Mouse (Mus musculus): ENCODE results near the gene 1810065E05Rik. TPM values are rescaled to one million over a fixed set of nuclear protein-coding genes. Genes with fewer than 3 reads are reported as not detected.

1810065E05Rik gene
- polyA plus RNA-seq, 1 experiment from 2014 or later = not detected

DNA sequence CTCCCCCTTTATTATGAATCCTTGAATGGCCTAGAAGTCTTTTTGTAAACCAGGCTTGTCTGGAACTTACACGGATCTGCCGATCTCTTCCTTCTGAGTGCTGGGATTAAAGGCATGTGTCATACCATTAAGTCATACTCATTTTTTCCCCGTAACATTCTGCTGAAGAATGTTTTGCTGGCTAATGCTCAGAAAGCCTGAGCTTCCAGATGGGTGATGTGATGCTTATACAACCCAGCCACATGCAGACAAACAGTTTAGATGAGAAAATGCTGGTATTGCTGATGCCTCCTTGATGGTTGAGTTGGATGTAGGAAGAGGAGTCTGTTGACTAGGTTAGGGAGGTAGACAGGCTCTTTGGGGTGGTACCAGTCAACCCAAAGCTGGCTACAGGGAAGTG is 2.6 kb upstream of the 1810065E05Rik start:
- Histone ChIP-seq H3K27me3 (ENCODE audit: control insufficient read depth, insufficient read depth, low read depth, low read length) (no peaks in the 10 kb centered on the region), H3K9me3 (replicated peaks; ENCODE audit: control insufficient read depth, low read length, poor library complexity, severe bottlenecking) (no peaks in the 10 kb centered on the region), H3K27ac (ENCODE audit: low read length) (no peak overlapping the region), H3K36me3 (ENCODE audit: control insufficient read depth, insufficient read depth, low read length) (no peaks in the 10 kb centered on the region), H3K9ac (ENCODE audit: low read depth, low read length) (no peak overlapping the region), H3K4me2 (ENCODE audit: low read length) (no peak overlapping the region), H3K4me3 (ENCODE audit: low read depth, low read length) (no peak overlapping the region), H3K4me1 (ENCODE audit: control insufficient read depth, insufficient read depth, low read length) (no peaks in the 10 kb centered on the region)
- WGBS = 83% methylated on average over 3 of the region's 3 CpGs
- ATAC-seq = no peak

DNA sequence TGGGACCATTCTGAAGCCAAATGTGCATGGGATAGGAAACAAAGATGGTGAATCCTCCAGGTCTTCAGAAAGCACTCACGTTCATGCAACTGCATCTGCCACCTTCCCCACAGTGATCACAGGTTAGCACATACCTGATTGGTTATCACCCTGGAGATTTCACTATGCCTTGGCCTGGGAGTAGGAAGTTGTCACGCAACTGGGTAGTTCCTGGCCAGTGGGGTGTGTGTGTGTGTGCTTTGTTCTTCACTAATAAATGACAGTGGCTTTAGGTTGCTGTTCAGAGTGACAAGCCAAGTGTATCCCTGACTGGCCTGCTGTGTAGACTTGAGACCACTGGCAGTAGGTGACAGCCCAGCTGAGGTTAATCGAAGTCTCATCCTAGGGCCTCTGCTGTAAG is 11.3 kb downstream of the 1810065E05Rik start, which contains the start of gene Gm12253:
Gene Gm12253 (plus strand): TSS at position 301 of the 400 bp plus-strand sequence.
- Histone ChIP-seq H3K9me3 (replicated peaks; ENCODE audit: control insufficient read depth, low read length, poor library complexity, severe bottlenecking) (no peaks in the 10 kb centered on the region), H3K27ac (ENCODE audit: low read length) (no peak within 1 kb of the TSS), H3K9ac (ENCODE audit: low read depth, low read length) (no peak within 1 kb of the TSS), H3K4me2 (ENCODE audit: low read length) (no peak within 1 kb of the TSS), H3K4me1 (ENCODE audit: control insufficient read depth, insufficient read depth, low read length) (no peaks in the 10 kb centered on the region), H3K36me3 (ENCODE audit: control insufficient read depth, insufficient read depth, low read length) (no peaks in the 10 kb centered on the region), H3K27me3 (ENCODE audit: control insufficient read depth, insufficient read depth, low read depth, low read length) (no peaks in the 10 kb centered on the region), H3K4me3 (ENCODE audit: low read depth, low read length) (no peak within 1 kb of the TSS)
- ATAC-seq = no peak
- 84% methylated on average over 3 of the region's 3 CpGs for WGBS

GRCm38 (mm10) chr11:58437866-58438265 is 17.0 kb downstream of the 1810065E05Rik start:
- no peaks in the 10 kb centered on the region for H3K4me1 ChIP-seq (ENCODE audit: control insufficient read depth, insufficient read depth, low read length)
- H3K9ac ChIP-seq (ENCODE audit: low read depth, low read length) = no peak overlapping the region
- no peaks in the 10 kb centered on the region for H3K27me3 ChIP-seq (ENCODE audit: control insufficient read depth, insufficient read depth, low read depth, low read length)
- 65% methylated on average over 5 of the region's 5 CpGs for WGBS
- H3K4me2 ChIP-seq (ENCODE audit: low read length) = no peak overlapping the region
- H3K9me3 ChIP-seq (replicated peaks; ENCODE audit: control insufficient read depth, low read length, poor library complexity, severe bottlenecking) = no peaks in the 10 kb centered on the region
- no peak for ATAC-seq
- H3K4me3 ChIP-seq (ENCODE audit: low read depth, low read length) = no peak overlapping the region
- no peak overlapping the region for H3K27ac ChIP-seq (ENCODE audit: low read length)
- H3K36me3 ChIP-seq (ENCODE audit: control insufficient read depth, insufficient read depth, low read length) = no peaks in the 10 kb centered on the region

DNA sequence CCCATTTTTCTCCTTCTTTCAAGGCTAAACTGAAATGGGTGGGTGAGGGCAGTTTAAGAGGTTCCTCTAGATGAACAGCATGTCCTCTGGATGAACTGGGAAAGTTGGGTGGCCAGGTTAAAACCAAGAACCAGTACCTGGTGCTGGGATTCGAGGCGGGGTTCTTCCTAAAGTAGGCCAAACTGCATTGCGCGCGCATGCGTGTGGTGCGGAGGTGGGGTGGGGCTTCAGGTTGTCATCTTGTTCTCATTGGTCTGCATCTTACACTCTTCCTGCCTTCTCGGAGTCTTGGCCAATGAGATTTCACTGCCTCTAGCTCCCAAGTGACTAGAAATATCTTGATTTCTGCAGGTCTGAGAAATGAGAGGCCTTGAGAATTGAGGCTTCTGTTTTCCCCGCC is 31.8 kb downstream of the 1810065E05Rik start, which contains the start of gene Lypd9:
Gene Lypd9 (minus strand): TSS at position 165 of the 400 bp plus-strand sequence.
- Histone ChIP-seq H3K9ac (ENCODE audit: low read depth, low read length) (no peak within 1 kb of the TSS), H3K27ac (ENCODE audit: low read length) (no peak within 1 kb of the TSS), H3K4me3 (ENCODE audit: low read depth, low read length) (no peak within 1 kb of the TSS), H3K36me3 (ENCODE audit: control insufficient read depth, insufficient read depth, low read length) (no peaks in the 10 kb centered on the region), H3K9me3 (replicated peaks; ENCODE audit: control insufficient read depth, low read length, poor library complexity, severe bottlenecking) (no peaks in the 10 kb centered on the region), H3K4me2 (ENCODE audit: low read length) (no peak within 1 kb of the TSS), H3K4me1 (ENCODE audit: control insufficient read depth, insufficient read depth, low read length) (no peaks in the 10 kb centered on the region), H3K27me3 (ENCODE audit: control insufficient read depth, insufficient read depth, low read depth, low read length) (no peaks in the 10 kb centered on the region)
- ATAC-seq = no peak
- 99% methylated on average over 9 of the region's 9 CpGs for WGBS

DNA sequence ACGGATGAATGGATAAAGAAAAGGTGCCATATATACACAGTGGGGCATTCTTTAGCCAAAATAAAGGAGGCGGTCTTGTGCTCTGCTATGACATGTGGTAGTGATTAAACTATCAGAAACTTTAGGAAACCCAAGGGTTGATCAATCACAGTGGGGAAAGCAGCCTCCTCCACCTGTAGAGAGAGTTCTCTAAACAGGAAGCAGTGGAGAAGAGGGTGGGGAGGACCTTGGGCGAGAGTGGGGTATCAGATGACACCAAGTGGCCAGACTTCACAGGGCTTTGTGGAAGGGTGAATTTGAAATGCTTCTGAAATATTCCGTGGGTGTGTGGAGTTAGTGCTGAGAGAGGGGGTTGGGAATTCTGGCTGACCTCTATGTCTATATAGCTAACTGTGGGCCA is 32.7 kb downstream of the 1810065E05Rik start:
- 77% methylated on average over 4 of the region's 4 CpGs for WGBS
- no peak overlapping the region for H3K4me3 ChIP-seq (ENCODE audit: low read depth, low read length)
- no peak overlapping the region for H3K4me2 ChIP-seq (ENCODE audit: low read length)
- no peak overlapping the region for H3K27ac ChIP-seq (ENCODE audit: low read length)
- no peaks in the 10 kb centered on the region for H3K9me3 ChIP-seq (replicated peaks; ENCODE audit: control insufficient read depth, low read length, poor library complexity, severe bottlenecking)
- H3K4me1 ChIP-seq (ENCODE audit: control insufficient read depth, insufficient read depth, low read length) = no peaks in the 10 kb centered on the region
- no peak for ATAC-seq
- no peak overlapping the region for H3K9ac ChIP-seq (ENCODE audit: low read depth, low read length)
- no peaks in the 10 kb centered on the region for H3K27me3 ChIP-seq (ENCODE audit: control insufficient read depth, insufficient read depth, low read depth, low read length)
- no peaks in the 10 kb centered on the region for H3K36me3 ChIP-seq (ENCODE audit: control insufficient read depth, insufficient read depth, low read length)

- Histone ChIP-seq H3K27me3 (ENCODE audit: control insufficient read depth, insufficient read depth, low read depth, low read length) (no peaks in the 10 kb centered on the region), H3K36me3 (ENCODE audit: control insufficient read depth, insufficient read depth, low read length) (no peaks in the 10 kb centered on the region), H3K4me1 (ENCODE audit: control insufficient read depth, insufficient read depth, low read length) (no peaks in the 10 kb centered on the region), H3K4me3 (ENCODE audit: low read depth, low read length) (no peak within 1 kb of the TSS), H3K27ac (ENCODE audit: low read length) (no peak within 1 kb of the TSS), H3K4me2 (ENCODE audit: low read length) (no peak within 1 kb of the TSS), H3K9ac (ENCODE audit: low read depth, low read length) (no peak within 1 kb of the TSS), H3K9me3 (replicated peaks; ENCODE audit: control insufficient read depth, low read length, poor library complexity, severe bottlenecking) (no peaks in the 10 kb centered on the region)
- ATAC-seq = no peak
Observed at GRCm38 (mm10) chr11:58462170-58462569, 41.3 kb downstream of the 1810065E05Rik start, which contains the start of gene Olfr30. TSS of gene Olfr30 (minus strand) at chr11:58462270.

Other genes starting within 250 kb of the 1810065E05Rik start
- 88.5 and 93.4 TPM in 2 replicates for gene Mrpl22, start 249.4 kb upstream of the 1810065E05Rik start, polyA plus RNA-seq (2015; fragmentation: Nextera tagmentation; extraction: Ambion mirVana)
- 1.2 and 1.6 TPM in 2 replicates for gene Igtp, start 221.6 kb upstream of the 1810065E05Rik start, polyA plus RNA-seq (2015; fragmentation: Nextera tagmentation; extraction: Ambion mirVana)
- 1.0 and 1.1 TPM in 2 replicates for gene Irgm2, start 221.5 kb upstream of the 1810065E05Rik start, polyA plus RNA-seq (2015; fragmentation: Nextera tagmentation; extraction: Ambion mirVana)
- not detected in 2 replicates for gene 4930438A08Rik, start 146.3 kb upstream of the 1810065E05Rik start, polyA plus RNA-seq (2015; fragmentation: Nextera tagmentation; extraction: Ambion mirVana)
- 32.2 and 32.4 TPM in 2 replicates for gene Zfp692, start 114.0 kb upstream of the 1810065E05Rik start, polyA plus RNA-seq (2015; fragmentation: Nextera tagmentation; extraction: Ambion mirVana)
- 37.1 and 40.2 TPM in 2 replicates for gene Zfp672, start 90.8 kb upstream of the 1810065E05Rik start, polyA plus RNA-seq (2015; fragmentation: Nextera tagmentation; extraction: Ambion mirVana)
- 52.4 and 53.2 TPM in 2 replicates for gene Sh3bp5l, start 90.4 kb upstream of the 1810065E05Rik start, polyA plus RNA-seq (2015; fragmentation: Nextera tagmentation; extraction: Ambion mirVana)
- not detected in 2 replicates for gene Lypd8, start 42.1 kb upstream of the 1810065E05Rik start, polyA plus RNA-seq (2015; fragmentation: Nextera tagmentation; extraction: Ambion mirVana)
- not detected in 2 replicates for gene Gm12253, start 11.4 kb downstream of the 1810065E05Rik start, polyA plus RNA-seq (2015; fragmentation: Nextera tagmentation; extraction: Ambion mirVana)
- not detected in 2 replicates for gene Lypd9, start 31.8 kb downstream of the 1810065E05Rik start, polyA plus RNA-seq (2015; fragmentation: Nextera tagmentation; extraction: Ambion mirVana)
- gene Olfr30, start 41.2 kb downstream of the 1810065E05Rik start, polyA plus RNA-seq (2015; fragmentation: Nextera tagmentation; extraction: Ambion mirVana) = not detected in 2 replicates
- not detected in 2 replicates for gene Olfr332, start 71.4 kb downstream of the 1810065E05Rik start, polyA plus RNA-seq (2015; fragmentation: Nextera tagmentation; extraction: Ambion mirVana)
- not detected in 2 replicates for gene Olfr331, start 81.5 kb downstream of the 1810065E05Rik start, polyA plus RNA-seq (2015; fragmentation: Nextera tagmentation; extraction: Ambion mirVana)
- not detected in 2 replicates for gene Olfr330, start 113.7 kb downstream of the 1810065E05Rik start, polyA plus RNA-seq (2015; fragmentation: Nextera tagmentation; extraction: Ambion mirVana)
- gene Olfr329-ps, start 125.3 kb downstream of the 1810065E05Rik start, polyA plus RNA-seq (2015; fragmentation: Nextera tagmentation; extraction: Ambion mirVana) = not detected in 2 replicates
- 0.07 TPM in 1 of 2 replicates, not detected in the other for gene Olfr328, start 134.5 kb downstream of the 1810065E05Rik start, polyA plus RNA-seq (2015; fragmentation: Nextera tagmentation; extraction: Ambion mirVana)
- not detected in 2 replicates for gene Olfr224, start 149.4 kb downstream of the 1810065E05Rik start, polyA plus RNA-seq (2015; fragmentation: Nextera tagmentation; extraction: Ambion mirVana)
- not detected in 2 replicates for gene Olfr325, start 156.6 kb downstream of the 1810065E05Rik start, polyA plus RNA-seq (2015; fragmentation: Nextera tagmentation; extraction: Ambion mirVana)
- 0.05 and 0.10 TPM in 2 replicates for gene Olfr324, start 174.0 kb downstream of the 1810065E05Rik start, polyA plus RNA-seq (2015; fragmentation: Nextera tagmentation; extraction: Ambion mirVana)
- not detected in 2 replicates for gene 2210407C18Rik, start 195.0 kb downstream of the 1810065E05Rik start, polyA plus RNA-seq (2015; fragmentation: Nextera tagmentation; extraction: Ambion mirVana)
- gene Olfr323, start 209.4 kb downstream of the 1810065E05Rik start, polyA plus RNA-seq (2015; fragmentation: Nextera tagmentation; extraction: Ambion mirVana) = not detected in 2 replicates
- 0.15 and 0.19 TPM in 2 replicates for gene Trim58, start 219.4 kb downstream of the 1810065E05Rik start, polyA plus RNA-seq (2015; fragmentation: Nextera tagmentation; extraction: Ambion mirVana)
- gene Olfr322, start 237.7 kb downstream of the 1810065E05Rik start, polyA plus RNA-seq (2015; fragmentation: Nextera tagmentation; extraction: Ambion mirVana) = not detected in 2 replicates